Mouse (Mus musculus): Measurements from ENCODE around the gene Ushbp1.

The Ushbp1 gene

DNA sequence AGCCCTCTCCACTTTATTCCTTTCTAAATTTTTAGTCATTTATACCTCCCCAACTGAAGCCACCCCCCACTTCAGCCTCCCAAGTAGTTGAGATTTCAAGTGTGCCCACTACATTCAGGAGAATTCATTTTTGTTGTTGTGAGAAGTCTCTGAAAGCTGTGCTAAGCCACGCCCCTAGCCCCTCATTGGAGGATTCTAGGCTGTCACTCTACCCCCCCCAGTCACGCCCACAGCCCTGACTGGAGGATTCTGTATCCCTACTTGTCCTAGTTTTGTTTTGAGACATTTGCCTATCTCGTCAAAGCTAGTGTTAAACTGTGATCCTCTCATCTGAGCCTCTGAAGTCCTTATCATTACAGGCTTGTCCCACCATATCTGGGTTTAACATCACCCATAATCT, 2.7 kb downstream of the Ushbp1 start:
- peak; percentile 80 for DNase-seq (ENCODE audit: low spot score)

DNA sequence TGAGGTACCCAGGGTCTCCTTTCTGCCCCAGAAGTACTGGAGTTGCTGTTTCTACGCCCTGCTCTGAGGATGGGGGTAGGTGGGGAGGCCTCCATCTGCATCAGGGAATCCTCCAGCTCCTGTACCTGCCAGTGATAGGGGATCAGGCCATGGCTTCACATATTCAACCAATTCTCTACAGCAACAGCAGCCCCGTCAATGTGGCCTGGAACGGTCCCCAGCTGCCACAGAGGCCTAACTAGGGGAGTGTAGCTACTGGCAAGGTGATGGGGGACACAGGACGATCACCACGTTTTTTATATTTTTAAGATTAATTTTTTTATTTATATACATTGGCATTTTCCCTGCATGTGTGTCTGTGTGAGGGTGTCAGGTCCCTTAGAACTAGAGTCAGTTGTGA, 3.2 kb downstream of the Ushbp1 start:
- no peak for DNase-seq (ENCODE audit: low spot score)

DNA sequence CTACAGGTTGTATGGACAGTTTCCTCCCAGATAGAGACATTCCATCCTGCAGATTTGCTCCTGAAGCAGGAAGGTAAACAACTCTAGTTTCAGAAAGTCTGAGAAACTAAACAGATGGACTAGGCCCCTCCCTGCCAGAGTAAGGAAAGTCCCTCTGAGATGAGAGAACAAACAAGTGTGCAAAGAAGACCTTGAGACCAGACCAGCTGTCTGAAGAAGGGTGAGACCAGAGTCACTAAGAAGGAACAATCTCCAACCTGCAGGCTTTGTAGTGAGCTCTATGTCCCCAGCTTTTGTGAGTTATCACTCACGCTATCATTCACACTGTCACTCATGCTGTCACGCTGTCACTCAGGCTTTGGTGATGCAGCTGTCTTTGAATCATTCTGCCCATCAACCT, 3.9 kb downstream of the Ushbp1 start:
- no peak for DNase-seq (ENCODE audit: low spot score)

DNA sequence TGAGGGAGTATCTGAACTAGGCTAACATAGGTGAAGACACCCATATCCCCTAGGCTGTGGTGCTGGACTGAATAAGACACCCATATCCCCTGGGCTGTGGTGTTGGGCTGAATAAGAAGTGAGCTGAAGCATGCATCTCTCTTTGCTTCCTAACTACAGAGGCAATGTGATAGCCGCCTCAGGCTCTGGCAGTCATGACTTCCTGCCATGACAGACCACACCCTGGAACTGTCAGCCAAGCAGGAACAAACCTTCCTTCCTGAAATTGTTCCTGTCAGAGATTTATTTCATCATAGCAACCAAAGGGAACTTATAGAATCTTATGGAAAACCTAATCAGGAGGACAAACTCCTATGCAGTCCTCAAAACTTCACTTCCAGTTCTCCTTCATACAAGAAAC, 7.3 kb downstream of the Ushbp1 start:
- no peak for DNase-seq (ENCODE audit: low spot score)

DNA sequence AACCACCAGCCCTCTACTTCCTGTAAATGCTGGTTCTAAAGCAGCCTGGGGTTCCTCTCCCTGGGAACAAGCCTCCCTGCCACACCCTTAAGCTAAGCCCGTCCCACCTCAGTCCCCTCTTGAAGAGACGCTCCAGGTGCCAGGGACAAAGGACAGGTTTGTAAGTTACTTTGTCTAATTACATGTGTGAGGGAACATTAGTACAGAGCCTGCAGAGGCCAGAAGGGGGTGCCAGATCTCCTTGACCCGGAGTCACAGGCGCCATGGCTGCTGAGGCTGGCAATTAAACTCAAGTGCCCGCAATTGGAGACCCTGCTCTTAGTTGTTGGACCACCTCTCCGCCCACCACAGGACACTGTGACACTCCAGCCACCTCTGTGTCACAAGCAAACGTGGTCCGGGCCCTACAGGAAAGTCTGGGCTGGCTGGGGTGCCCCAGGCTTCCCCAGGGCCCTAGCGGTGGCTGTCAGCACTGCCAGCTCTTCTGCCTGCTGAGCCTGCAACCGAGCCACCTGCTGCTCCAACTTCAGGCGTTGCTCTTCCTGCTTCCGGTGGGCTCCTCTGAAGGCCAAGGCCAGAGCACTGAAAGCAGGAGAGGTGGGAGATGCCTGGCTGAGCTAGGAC, 10.3 kb downstream of the Ushbp1 start:
- no peak for DNase-seq (ENCODE audit: low spot score)

DNA sequence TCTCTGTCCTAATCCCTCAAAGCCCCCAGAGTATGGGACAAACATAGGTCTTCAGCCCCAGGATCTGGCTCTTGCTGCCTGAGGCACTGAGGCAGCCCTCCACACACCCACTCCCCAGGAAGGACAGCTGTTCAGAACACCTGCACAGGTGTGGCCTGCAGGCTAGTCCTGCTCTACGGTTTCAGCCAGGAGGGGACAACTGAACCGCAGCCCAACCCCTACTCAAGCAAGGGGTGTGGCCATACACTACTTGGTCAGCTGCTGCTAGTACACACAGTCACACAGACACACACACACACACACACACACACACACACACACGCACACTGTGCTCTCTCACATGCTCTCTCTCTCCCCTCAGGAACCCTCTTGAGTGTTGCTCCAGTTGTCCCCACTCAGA, 11.7 kb downstream of the Ushbp1 start:
- no peak for DNase-seq (ENCODE audit: low spot score)

DNA sequence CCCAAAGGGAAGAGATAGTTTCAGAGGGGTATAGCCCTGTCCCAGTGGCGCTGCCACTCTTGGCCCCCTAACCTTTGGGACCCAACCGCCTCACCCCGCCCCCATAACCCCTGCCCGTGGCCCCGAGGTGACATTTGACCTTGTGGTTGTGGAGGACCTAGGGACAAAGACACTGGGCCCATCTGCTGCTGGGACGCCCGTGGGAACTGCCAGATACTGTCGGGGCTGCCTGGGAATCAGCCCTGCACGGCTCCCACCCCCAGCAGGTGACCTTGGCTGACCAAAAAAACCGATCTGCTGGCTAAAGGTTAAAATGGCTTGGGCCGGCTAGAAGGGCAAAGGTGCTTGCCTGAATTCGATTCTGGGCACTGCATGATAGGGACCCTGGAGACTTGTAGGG, 12.2 kb downstream of the Ushbp1 start:
- DNase-seq (ENCODE audit: low spot score), result peak; percentile 61

DNA sequence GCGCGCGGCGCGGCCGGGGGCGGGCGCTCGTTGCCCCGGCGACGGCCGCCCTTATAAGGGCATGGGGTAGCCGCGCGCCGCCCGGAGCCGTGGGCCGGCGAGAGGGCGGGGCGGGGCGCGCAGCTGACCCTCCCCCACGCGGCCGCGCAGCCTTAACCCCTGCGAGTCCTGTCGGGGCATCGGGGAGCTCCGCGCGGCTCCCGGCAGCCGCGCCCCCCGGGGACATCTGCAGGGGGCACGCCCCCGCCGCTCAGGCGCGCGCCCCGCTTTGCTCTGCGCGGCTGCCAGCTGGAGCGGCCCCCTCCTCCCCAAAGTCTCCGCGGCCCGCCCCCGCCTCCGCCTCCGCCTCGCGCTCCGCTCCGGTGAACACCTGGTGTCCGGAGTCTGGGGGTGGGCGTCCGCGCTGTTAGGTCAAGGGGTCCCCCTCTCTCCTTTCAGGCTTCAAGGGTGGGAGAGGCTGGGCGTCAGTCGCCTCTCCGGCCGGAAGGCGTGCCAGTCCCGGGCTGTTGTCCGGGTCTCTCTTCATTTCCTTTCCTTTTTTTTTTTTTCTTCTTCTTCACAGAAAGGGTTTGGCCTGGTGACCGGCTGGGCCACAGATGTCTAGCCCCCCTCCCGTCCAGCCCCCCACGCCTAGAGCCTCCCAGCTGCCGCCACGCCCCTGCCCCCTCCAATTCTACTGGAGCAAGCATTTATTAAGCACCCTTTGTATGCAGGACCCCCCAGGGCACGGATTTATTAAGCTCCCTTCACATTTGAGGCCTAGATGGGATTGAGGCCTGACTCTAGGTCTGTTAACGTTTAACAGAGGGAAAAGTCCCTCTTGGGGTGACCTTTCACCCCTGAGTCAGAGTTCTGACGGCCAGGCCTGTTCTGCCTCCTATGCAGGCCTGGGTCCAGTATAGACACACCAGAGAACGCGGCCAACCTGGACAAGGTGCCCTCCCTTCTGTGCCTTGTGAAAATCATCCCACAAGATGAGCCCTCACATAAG, 13.3 kb downstream of the Ushbp1 start:
- peak; percentile 92 for DNase-seq (ENCODE audit: low spot score)

DNA sequence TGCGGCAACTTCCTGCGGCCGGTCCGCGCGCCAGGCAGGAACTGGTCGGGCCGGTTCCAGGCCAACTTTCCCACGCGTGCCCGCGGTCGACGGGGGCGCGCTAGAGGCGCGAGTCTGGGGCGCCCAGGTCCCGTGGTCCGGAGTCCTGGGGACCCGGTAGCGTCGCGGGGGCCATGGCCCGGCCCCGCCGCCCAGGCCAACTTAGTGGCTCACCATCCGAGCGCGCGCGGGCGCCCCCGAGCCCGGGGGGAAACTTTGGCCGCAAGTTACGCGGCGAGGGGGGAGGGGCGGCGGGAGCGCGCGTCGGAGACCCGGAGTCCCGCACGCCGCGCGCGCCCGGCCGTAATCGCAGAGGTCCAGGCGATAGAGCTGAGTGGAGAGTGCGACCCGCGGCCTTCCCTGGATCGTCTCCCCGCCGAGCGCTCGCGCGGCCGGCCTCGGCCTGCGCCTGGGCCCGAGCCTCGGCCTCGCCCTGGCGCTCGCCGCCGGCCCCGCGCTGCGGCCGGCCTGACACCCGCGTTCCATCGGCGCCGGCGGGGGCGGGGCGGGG, 14.1 kb downstream of the Ushbp1 start, which contains the start of gene Nr2f6:
Nr2f6 (minus strand) TSS at position 540 of the 550 bp plus-strand sequence.
- DNase-seq (ENCODE audit: low spot score), result peak; percentile 79

DNA sequence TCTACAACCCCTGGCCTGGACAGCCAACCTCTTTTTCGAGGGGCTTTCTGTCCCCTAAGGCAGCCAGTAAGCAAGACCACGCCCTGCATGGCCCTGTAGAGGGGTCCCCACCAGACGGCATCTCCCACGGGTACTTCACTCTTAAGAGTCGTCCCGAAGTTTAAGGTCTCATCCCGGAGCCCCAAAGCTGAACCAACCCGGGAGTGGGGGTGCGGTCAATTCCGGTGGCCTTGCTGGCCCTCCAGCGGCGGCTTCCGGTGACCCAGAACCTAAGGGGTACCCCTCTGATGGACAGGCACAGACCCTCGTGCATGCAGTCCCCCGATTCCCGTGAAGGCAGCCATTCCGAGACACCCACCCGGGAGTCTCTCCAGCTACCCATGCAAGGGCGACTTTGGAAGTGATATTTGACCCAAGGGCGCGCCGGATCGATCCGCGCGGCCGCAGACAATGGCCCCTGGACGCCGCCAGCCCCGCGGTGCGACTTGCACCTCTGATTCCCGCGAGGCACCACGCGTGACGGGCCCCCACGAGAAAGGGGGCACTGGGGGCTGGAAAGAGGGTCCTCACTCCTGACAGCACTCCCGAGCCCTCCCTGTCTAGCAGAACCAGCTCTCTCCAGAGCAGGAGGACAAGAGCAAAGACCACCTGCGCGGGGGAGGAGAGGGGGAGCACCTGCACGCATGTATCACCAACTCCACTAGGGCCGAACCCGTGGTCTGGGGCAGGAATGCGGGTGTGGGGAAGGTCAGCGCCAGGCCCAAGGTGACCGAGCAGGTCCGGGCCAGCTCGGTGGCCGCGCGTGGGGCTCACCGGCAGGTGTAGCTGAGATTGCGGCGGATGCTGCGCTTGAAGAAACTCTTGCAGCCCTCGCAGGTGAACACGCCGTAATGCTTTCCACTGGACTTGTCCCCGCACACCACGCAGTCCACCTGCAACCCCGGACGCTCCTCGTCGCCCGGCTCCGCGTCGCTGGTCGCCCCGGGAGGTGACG, 15.1 kb downstream of the Ushbp1 start:
- DNase-seq (ENCODE audit: low spot score), result no peak

DNA sequence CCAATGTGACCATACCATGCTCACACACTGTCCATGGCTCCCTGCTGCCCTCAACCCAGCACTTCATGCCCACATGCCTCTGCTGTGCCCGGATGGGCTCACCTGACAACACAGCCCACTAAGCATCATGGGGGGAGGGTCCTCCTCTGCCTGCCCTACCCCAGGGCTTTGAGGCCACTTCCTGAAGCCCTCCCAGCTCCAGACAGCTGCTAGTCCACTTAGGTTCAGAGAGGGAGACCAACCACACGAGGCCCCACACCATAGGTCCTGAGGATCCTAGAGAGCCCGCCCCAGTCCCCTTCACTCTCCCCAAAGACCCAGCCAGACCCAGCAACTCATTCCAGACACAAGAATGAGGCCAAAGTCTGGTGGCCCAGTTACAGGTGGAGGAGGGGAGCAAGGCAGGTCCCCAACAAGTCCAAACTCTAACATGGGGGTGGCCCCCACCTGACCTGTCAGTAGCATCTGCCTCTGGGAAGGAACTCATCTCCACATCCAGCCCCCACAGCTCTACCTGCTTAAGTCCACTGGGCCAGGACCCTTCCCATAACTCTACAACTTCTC, 16.0 kb downstream of the Ushbp1 start:
- DNase-seq (ENCODE audit: low spot score), result no peak

DNA sequence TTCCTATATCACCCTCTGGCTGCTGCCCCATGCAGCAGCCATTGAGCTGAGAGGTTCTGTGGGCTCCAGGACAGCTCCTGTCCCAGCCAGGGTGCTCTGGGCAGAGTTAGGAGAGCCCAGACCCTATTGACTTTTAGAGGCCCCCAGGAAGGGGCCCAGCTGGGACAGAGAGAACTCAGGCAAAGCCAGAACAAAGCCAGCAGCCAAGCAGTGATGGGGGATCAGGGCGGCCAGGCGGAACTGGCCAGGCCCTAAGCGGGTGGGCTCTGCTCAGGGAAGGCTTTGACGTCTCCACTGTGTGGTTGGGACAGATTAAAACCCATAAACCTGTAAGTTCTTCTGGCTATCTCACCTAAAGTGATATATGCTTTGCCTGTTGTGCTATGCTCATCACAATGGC, 16.6 kb downstream of the Ushbp1 start:
- DNase-seq (ENCODE audit: low spot score), result no peak

DNA sequence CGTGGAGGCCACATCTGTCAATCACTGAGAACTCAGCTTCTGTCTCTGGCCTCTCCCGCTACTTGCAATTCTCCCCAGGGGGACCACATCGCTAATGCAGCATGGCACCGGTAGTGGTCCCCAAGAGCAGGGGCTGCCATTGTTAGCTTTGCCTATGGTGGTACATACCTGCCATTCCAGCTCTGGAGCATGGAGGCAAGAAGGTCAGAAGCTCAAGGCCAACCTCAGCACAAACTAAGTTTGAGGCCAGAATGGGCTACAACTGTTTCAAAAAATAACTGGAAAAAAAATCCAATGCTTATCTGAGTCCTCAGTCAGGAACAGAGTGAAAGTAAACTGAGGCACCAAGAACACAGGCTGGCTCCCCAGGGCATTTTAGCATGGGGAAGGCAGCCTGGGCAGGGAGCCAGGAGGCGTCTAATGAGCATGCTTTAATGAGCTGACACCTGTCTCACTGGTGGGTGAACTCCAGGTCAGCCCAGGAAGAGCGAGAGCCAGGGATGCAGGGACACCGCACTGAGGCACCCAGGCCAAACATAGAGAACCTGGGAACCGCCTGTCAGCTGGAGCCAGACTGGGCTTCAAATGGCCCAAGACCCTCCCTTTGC, 19.1 kb downstream of the Ushbp1 start:
- no peak for DNase-seq (ENCODE audit: low spot score)

DNA sequence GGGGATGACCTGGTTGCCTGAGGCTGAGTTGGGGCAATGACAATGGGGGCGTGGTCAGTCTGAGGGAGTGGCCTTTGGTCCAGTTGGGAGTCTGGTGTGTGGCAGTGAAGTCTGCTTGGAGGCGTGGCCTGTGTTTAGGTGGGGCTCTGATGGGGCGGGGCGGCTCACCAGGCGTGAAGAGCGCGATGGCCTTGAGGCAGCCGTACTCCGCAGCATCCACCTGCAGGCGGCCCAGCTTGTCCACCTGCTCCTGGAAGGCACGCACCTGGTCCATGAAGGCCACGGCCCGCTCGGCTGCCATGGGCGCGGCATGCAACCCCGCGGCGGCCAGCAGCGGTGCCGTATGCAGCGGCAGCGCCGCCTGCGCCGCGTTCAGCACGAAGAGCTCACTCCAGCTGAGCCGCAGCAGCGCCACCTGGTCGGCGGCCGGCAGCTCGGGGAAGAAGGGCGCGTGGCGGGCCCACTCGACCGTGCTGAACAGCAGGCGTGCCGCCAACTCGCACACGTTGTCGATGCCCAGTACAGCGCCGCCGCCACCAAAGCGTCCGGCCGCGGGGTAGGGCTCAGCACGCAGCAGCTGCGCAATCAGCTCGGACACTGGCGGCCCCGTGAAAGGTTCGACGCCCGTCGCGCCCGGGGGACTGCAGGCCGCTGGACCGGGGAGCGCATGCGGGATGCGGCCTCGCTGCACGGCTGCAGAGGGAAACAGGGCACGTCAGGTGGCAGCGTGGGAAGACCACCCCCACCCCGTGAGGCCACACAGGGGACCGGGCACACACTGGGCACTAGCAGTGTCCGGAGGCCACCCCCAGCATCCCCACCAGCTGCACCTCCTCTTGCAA, 19.8 kb downstream of the Ushbp1 start:
- DNase-seq (ENCODE audit: low spot score), result peak; percentile 77

DNA sequence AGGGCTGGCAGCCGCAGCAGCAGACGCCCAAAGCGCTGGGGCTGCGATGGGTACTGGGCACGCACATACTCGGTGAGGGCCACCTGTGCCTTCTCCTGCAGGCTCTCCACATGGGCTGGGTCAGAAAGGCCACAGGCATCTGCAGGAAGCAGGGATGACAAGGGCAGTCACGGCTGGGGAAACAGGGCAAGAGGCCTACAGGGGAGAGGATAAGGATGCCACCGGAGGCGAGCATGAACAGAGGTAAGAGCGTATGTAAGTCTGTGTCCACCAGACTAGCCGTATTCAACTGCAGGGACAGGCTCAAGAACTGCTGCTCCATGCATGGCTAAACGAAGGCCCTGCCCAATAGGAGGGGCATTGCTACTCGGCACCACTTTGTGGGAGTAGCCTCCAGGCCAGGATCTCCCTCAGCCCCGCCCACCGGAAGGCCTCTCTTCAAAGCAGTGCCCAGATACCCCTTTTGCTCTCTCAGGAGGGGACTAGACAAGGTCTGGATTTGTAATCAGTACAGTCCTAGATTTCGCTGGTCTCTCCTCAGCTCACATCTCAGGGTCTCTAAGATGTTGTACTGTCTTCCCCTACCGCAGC, 20.9 kb downstream of the Ushbp1 start:
- DNase-seq (ENCODE audit: low spot score), result peak; percentile 39

DNA sequence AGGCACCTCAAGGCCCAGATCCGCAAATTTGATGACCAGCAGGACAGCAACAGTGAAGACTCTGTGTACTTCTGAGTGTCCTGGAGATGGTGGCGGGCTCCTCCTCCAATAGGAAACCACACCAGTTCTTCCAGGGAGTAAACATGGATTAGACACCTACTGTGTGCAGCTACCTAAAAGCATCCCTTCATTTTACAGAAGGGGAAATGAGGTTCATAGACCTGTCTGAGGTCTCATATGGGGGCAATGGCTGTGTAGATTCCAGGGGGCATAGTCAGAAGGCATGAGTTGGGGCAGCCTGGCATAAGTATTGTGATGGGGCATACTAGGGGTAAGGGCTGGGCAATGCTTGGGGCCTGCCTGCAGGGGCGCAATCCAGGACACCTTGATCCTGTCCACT, 22.6 kb downstream of the Ushbp1 start:
- no peak for DNase-seq (ENCODE audit: low spot score)

DNA sequence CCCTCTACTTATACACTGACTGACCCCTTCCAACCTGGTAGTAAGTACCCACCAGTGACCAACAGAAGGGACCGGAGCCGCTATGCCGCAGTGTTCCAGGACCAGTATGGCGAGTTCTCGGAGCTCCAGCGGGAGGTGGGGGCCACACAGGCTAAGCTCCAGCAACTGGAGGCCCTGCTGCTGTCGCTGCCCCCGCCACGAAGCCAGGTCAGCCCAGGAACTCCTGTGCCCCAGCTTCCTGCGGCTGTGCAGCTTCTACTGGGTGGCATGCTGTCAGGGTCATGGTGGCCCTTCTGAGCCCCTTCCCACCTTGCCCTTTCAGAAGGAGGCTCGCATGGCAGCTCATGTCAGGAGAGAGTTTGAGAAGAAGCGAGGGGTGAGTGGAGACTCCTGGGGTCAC, 23.2 kb downstream of the Ushbp1 start:
- DNase-seq (ENCODE audit: low spot score), result peak; percentile 4

DNA sequence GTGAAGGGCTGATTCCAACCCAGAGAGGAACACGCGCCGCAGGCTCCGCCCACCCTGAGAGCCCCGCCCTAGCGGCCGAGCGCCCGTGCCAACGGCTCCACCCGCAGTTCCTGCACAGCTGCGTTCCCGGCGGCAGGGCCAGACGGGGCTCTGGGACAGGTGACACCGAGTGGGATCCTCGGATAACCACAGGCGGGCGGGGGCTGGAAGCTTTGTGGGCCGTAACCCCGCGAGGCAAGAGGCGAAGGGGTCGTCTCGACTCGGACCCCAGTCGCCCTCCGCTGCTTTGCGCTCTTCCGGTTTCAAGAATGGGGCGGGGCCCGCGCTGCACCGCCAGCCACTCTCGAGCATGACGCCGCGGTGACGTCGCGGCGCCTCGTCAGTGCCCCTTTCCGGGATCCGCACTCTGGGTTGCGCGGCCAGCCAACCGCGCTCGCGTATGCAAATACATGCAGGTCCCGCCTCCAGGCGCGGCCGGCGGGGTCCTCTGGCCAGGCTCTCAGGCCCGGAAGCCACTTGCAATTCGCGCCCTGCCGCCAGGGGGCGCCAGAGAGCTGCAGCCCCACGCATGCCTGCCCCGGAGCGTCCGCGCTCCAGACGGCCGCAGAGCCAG, 24.3 kb downstream of the Ushbp1 start, which contains the start of gene Ocel1:
Ocel1 (plus strand) TSS at position 63 of the 613 bp plus-strand sequence.
- peak; percentile 98 for DNase-seq (ENCODE audit: low spot score)

DNA sequence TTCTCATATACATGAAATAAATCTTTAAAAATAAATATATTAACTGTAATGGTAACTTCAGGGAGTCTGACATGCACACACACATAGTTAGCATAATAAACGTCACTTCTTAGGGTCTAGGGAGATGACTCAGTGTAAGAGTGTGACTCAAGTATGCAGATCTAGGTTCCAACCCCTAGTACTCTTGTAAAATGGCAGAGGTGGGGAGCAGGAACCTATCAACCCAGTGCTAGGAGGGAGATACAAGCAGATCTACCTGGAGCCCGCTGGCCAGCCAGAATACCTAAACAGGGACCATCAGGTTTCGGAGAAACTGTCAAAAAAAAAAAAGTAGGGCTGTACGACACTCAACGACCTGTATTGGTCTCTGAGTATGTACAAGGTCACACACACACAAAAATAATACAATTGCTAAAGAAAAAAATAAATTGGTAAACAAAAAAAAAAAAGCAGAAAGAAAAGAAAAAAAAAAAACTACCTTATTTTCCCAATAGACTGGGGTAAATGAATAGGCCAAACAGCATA, 24.8 kb downstream of the Ushbp1 start:
- no peak for DNase-seq (ENCODE audit: low spot score)

Measured in embryo, embryonic 10.5 days (tissue).